22 mouse cellular contexts compared by ENCODE assay signal in genomic region chr3:155034323-155034722, GRCm38 (mm10). TPM values are rescaled to one million over a fixed set of nuclear protein-coding genes. Genes with fewer than 3 reads are reported as not detected.
DNase-seq lines count a peak whose midpoint lies in the region; ATAC-seq and TF ChIP-seq lines count a peak whose summit lies in the region.
"Had no signal": no experiment of that assay in that cellular context is flagged by ENCODE, and none has a peak within 500 bp of the region (broad histone marks: within the 10 kb centered on the region; RNA-seq: fewer than 3 reads in every experiment).

No protein-coding gene starts in this region.

- DNase-seq in cerebellum, postnatal 10 days, result peak; percentile 8 to 18
- no peak for DNase-seq in cerebellum, postnatal 4 days (ENCODE audit: low spot score in 2 of 2)
- DNase-seq in hindbrain, postnatal 0 days (ENCODE audit: low spot score), result no peak
- DNase-seq in retina, embryonic 14.5 days (ENCODE audit: low spot score), result peak; percentile 11
- DNase-seq in retina, postnatal 1 day, result no peak
- DNase-seq in urinary bladder, adult 2 months (ENCODE audit: low spot score), result no peak
- DNase-seq in MN1 (ENCODE audit: low spot score), result no peak
- DNase-seq: cerebellum, postnatal 36 days; gastrocnemius, postnatal 25 days; heart, postnatal 4 days; kidney, postnatal 10 days; layer of hippocampus, adult 9-11 months; liver, postnatal 0 days; thymus, postnatal 36 days had no signal

- WGBS in hindbrain, postnatal 0 days, result 77% methylated on average over 7 of the region's 7 CpGs
- WGBS in hindbrain, embryonic 12.5 days, result 77% methylated on average over 7 of the region's 7 CpGs

- no peaks in the 10 kb centered on the region for H3K36me3 ChIP-seq in hindbrain, postnatal 0 days (ENCODE audit: insufficient read depth, low read length)
- no peaks in the 10 kb centered on the region for H3K36me3 ChIP-seq in hindbrain, embryonic 12.5 days
- H3K36me3 ChIP-seq: limb, embryonic 15.5 days; neural tube, embryonic 12.5 days; stomach, embryonic 15.5 days had no signal

- ATAC-seq in hindbrain, postnatal 0 days, result no peak
- ATAC-seq in hindbrain, embryonic 12.5 days (ENCODE audit: low FRiP score), result no peak
- ATAC-seq: activated CD4-positive, CD25-positive, alpha-beta regulatory T cell, adult 4 months; liver, postnatal 0 days had no signal

- H3K9ac ChIP-seq in hindbrain, postnatal 0 days (replicated peaks; ENCODE audit: low read length), result no peak overlapping the region
- H3K9ac ChIP-seq in hindbrain, embryonic 12.5 days, result no peak overlapping the region
- H3K9ac ChIP-seq: limb, embryonic 15.5 days; liver, postnatal 0 days; neural tube, embryonic 12.5 days; stomach, embryonic 15.5 days had no signal

- no peaks in the 10 kb centered on the region for H3K4me1 ChIP-seq in hindbrain, postnatal 0 days (ENCODE audit: insufficient read depth, low read length)
- H3K4me1 ChIP-seq in hindbrain, embryonic 12.5 days, result no peaks in the 10 kb centered on the region
- H3K4me1 ChIP-seq: limb, embryonic 15.5 days; neural tube, embryonic 12.5 days; stomach, embryonic 15.5 days had no signal

- no peak overlapping the region for H3K27ac ChIP-seq in hindbrain, postnatal 0 days
- no peak overlapping the region for H3K27ac ChIP-seq in hindbrain, embryonic 12.5 days
- H3K27ac ChIP-seq: limb, embryonic 15.5 days; neural tube, embryonic 12.5 days; stomach, embryonic 15.5 days had no signal

- H3K4me3 ChIP-seq in hindbrain, postnatal 0 days (ENCODE audit: low read length), result no peak overlapping the region
- H3K4me3 ChIP-seq in hindbrain, embryonic 12.5 days, result no peak overlapping the region
- H3K4me3 ChIP-seq: limb, embryonic 15.5 days; neural tube, embryonic 12.5 days; stomach, embryonic 15.5 days had no signal

- no peaks in the 10 kb centered on the region for H3K27me3 ChIP-seq in hindbrain, postnatal 0 days (ENCODE audit: insufficient read depth, low read length)
- H3K27me3 ChIP-seq in hindbrain, embryonic 12.5 days, result no peaks in the 10 kb centered on the region
- H3K27me3 ChIP-seq: limb, embryonic 15.5 days; neural tube, embryonic 12.5 days; stomach, embryonic 15.5 days had no signal

- H3K9me3 ChIP-seq in hindbrain, postnatal 0 days (ENCODE audit: low read length), result no peaks in the 10 kb centered on the region
- H3K9me3 ChIP-seq in hindbrain, embryonic 12.5 days (replicated peaks), result no peaks in the 10 kb centered on the region
- H3K9me3 ChIP-seq: limb, embryonic 15.5 days; neural tube, embryonic 12.5 days; stomach, embryonic 15.5 days had no signal

- TF ChIP-seq CTCF in hindbrain, postnatal 0 days (IDR thresholded peaks at IDR 0.05; ENCODE audit: low read depth), result peak; percentile 58

- H3K4me2 ChIP-seq in hindbrain, postnatal 0 days (ENCODE audit: low read depth, low read length), result no peak overlapping the region
- no peak overlapping the region for H3K4me2 ChIP-seq in hindbrain, embryonic 12.5 days (replicated peaks)
- H3K4me2 ChIP-seq: heart, embryonic 11.5 days; limb, embryonic 15.5 days; neural tube, embryonic 12.5 days; stomach, embryonic 15.5 days had no signal

RNA-seq across cellular contexts. Expression of gene Tnni3k, which starts 20.9 kb away (rescaled TPM):
- total RNA-seq in hindbrain, postnatal 0 days (2014; rRNA removed), result not detected in 2 replicates
- polyA plus RNA-seq in hindbrain, postnatal 0 days (2015; fragmentation: Nextera tagmentation; extraction: Ambion mirVana), result 0.05 and 0.13 TPM in 2 replicates
- 0.10 and 0.17 TPM in 2 replicates for polyA plus RNA-seq in hindbrain, embryonic 12.5 days (2016; fragmentation: Nextera tagmentation; extraction: Ambion mirVana)
- polyA plus RNA-seq in urinary bladder, adult 2 months (2012; rRNA removed), result not detected in 2 replicates
- total RNA-seq: gastrocnemius, postnatal 25 days had no signal
- polyA plus RNA-seq: activated CD4-positive, CD25-positive, alpha-beta regulatory T cell, adult 4 months; intestine, embryonic 14.5 days; liver, postnatal 0 days; neural tube, embryonic 12.5 days; stomach, embryonic 15.5 days had no signal

RNA-seq across cellular contexts. Expression of gene Fpgt, which starts 58.9 kb away (rescaled TPM):
- total RNA-seq in hindbrain, postnatal 0 days (2014; rRNA removed), result 26.9 and 28.0 TPM in 2 replicates
- polyA plus RNA-seq in hindbrain, postnatal 0 days (2015; fragmentation: Nextera tagmentation; extraction: Ambion mirVana), result 14.4 and 16.8 TPM in 2 replicates
- 20.5 and 27.8 TPM in 2 replicates for polyA plus RNA-seq in hindbrain, embryonic 12.5 days (2016; fragmentation: Nextera tagmentation; extraction: Ambion mirVana)
- 16.3 TPM in 2 replicates for polyA plus RNA-seq in urinary bladder, adult 2 months (2012; rRNA removed)

RNA-seq across cellular contexts. Expression of gene Lrriq3, which starts 58.9 kb away (rescaled TPM):
- 0.36 and 0.42 TPM in 2 replicates for total RNA-seq in hindbrain, postnatal 0 days (2014; rRNA removed)
- polyA plus RNA-seq in hindbrain, postnatal 0 days (2015; fragmentation: Nextera tagmentation; extraction: Ambion mirVana), result 1.1 TPM in 2 replicates
- 1.3 and 1.8 TPM in 2 replicates for polyA plus RNA-seq in hindbrain, embryonic 12.5 days (2016; fragmentation: Nextera tagmentation; extraction: Ambion mirVana)
- 0.91 and 1.1 TPM in 2 replicates for polyA plus RNA-seq in urinary bladder, adult 2 months (2012; rRNA removed)
- polyA plus RNA-seq: activated CD4-positive, CD25-positive, alpha-beta regulatory T cell, adult 4 months; small intestine, adult 2 months had no signal

Comparison
In these comparisons a context has a peak if more than half of its experiments do, and no peak if none do; other contexts are left out.
1. DNase-seq: peak in cerebellum, postnatal 10 days (2 of 2) and retina, embryonic 14.5 days (single experiment); none in cerebellum, postnatal 4 days (0 of 2), hindbrain, postnatal 0 days (single experiment), retina, postnatal 1 day (single experiment), urinary bladder, adult 2 months (single experiment) and MN1 (single experiment).